Mouse (Mus musculus): ENCODE measurements around the gene Eya2.

Gene Eya2

DNA sequence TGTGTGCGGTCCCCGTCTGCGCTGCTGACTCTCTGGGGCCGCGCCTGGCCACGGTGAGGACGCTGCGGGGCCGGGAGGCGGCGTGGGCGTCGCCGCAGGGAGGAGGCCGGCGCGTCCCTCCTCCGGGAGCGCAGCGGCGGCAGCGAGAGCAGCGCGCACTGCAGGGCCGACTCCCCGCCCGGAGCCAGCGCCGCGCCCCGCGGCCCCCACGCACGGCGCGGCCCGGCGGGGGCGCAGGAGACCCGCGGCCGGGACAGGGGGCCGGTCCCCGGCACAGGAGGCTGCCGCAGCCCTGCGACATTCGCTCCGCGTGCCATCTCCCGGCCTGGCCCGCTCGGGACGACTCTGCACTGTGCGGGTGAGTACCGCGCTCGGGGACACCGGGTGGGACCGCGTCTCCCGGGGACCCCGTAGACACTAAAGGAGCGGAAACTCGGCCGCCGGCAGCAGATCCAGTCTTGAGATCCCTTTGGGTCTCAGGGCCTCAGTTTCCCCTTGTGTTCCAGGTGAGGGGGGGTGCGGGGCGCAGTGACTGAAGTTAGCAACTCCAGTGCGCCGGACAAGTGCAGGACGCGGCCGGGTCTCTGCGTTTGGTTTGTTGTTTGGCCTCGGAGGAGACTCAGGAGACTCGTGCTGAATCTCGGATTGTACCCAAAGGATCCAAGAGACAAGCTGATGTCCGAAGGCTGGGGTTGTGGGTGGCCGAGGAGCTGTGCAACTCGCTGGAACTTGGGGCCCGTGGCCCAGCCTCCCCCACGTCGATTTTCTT, at the start of gene Eya2:
TSS of gene Eya2 (plus strand) at position 126 of the 769 bp plus-strand sequence.
- no peak for TF ChIP-seq GATA4 (IDR thresholded peaks at IDR 0.05; ENCODE audit: insufficient replicate concordance, low read length)

DNA sequence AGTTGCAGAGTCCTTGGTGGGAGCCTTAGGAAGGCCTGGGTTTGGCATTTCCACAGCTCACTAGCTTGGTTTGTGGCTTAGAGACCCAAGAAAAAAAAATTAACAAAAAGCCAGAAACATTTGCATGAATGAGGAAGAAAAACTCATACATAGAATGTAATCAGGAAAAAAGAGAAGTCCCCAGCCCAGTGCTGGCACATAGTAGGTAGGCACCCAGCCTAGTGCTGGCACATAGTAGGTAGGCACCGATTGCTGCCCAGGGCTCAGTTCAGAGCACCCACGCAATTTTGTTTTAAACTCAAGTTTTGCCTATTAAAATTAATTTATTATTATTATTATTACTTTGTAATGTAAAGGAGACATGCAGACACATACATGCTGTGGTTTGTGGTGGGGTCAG, 49.1 kb upstream of the Eya2 start:
- no peak for TF ChIP-seq GATA4 (IDR thresholded peaks at IDR 0.05; ENCODE audit: insufficient replicate concordance, low read length)

DNA sequence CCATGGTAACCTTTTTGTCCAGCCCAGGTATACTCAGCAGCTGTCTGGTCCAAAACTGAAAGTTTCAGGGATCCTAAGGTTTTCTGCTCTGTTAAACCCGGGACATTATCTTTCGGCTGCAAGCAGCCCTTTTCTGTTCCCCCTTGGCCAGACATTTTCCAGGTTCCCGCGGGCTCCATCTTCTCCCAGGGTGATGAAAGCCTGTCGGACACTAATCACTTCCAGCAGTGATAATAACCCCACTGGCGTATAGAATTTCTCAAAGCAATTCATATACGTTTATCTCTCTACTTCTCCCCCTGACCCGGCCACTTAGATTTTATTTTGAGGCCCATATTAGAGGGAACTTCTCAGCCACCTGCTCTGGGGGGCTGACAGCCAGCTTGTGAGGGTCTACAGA, 48.5 kb upstream of the Eya2 start:
- no peak for TF ChIP-seq GATA4 (IDR thresholded peaks at IDR 0.05; ENCODE audit: insufficient replicate concordance, low read length)

DNA sequence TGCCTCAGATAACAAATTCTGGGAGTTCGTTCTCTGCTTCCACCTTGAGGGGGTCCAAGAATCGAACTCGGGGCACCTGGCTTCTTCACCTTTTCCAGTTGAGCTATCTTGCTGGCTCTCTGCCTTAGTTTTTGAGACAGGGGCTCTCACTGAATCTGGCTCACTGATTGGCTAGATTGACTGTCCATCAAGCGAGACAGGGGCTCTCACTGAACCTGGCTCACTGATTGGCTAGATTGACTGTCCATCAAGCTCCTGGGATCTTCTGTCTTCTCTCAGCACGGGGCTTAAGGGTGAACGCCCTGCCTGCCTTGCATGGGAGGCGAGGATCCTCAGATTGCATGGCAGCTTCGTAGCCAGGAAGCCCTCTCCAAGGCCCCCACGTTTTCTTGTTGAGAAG, 47.4 kb upstream of the Eya2 start:
- no peak for TF ChIP-seq GATA4 (IDR thresholded peaks at IDR 0.05; ENCODE audit: insufficient replicate concordance, low read length)

DNA sequence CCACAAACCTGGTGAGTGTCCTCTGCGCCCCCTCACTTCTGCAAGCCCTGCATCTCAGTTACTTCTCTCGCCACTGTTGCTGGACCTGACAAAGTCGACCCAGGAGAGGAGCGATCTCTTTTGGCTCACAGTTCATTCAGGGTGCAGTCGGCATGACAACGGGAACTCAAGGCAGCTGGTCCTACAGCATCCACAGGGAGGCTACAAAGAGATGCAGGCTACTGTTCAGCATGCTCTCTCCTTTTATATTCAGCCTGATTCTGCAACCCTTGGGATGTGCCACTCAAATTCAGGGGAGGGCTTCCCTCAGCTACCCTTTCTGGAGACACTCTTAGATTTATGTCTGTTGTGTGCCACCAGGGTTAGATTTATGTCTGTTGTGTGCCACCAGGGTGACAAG, 46.2 kb upstream of the Eya2 start:
- TF ChIP-seq GATA4 (IDR thresholded peaks at IDR 0.05; ENCODE audit: insufficient replicate concordance, low read length), result no peak

- TF ChIP-seq GATA4 (IDR thresholded peaks at IDR 0.05; ENCODE audit: insufficient replicate concordance, low read length), result no peak
These were observed 40.8 kb upstream of the Eya2 start for GRCm38 (mm10) chr2:165554066-165554465.

DNA sequence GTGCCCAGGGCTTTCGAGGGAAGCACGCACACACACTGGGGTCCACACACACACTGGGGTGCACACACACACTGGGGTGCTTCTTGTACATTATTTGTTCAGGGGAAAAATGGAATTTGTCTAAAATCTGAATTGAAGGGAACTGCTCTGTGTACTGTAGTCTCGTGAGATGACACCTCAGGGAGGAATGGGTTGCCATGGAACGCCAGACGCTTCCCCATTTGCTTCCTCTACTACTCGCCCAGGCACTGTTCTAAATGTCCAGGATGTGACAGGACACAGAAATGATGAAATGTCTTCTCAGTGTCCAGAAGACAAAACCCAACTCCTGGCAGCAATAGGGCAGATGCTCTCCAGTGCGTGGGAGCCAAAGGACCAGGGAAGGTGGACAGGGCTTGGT, 37.6 kb upstream of the Eya2 start:
- no peak for TF ChIP-seq GATA4 (IDR thresholded peaks at IDR 0.05; ENCODE audit: insufficient replicate concordance, low read length)

- TF ChIP-seq GATA4 (IDR thresholded peaks at IDR 0.05; ENCODE audit: insufficient replicate concordance, low read length), result no peak
These were observed 35.9 kb upstream of the Eya2 start for GRCm38 (mm10) chr2:165558916-165559315.

DNA sequence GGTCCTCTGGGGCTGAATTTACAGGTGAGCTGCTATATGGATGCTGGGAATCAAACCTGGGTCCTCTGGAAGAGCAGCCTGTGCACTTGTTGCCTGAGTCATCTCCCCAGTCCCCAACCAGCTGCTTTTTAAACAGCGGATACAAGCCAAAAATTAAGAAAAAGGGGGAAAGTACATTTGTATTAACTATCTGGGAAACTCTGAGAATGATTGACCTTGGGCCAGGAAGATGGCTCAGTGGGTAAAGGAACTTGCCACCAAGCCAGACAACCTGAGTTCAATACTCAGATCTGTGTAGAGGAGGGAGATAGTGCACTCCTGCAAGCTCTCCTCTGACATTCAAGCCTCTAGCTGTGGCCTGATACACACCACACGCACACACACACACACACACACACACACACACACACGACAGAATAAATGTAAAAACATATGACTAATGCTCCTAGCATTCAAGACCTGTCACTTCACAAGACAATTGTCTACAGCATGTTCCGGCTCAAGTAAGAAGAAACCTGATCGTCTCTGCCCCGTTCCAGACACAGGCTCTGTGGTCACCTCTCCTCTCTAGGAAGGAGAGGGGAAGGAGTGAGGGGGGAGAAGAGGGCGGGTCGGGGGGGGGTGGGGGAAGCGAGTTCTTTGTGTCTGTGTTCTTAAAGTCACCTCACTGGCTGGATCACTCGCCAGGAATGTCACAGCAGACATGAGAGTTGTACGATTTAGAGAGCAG, 35.2 kb upstream of the Eya2 start:
- TF ChIP-seq GATA4 (IDR thresholded peaks at IDR 0.05; ENCODE audit: insufficient replicate concordance, low read length), result no peak

DNA sequence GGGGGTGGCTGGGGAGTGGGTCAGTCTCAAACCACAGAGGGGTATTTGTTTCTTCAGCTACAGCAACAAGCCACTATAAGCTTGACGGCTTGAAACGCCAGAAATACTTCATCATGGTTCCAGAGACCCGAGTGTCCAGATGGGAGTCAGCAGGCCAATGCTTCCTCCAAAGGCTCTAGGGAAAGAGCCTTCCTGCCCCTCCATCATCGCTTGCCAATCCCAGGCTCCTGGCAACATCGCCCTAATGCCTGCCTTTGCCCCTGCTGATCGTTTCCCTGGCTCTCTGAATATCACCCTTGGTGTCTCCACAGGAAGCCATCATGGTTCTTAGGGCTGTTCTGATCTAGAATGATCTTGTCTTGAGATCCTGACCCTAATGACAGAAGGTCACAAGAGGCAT, 33.0 kb upstream of the Eya2 start:
- no peak for TF ChIP-seq GATA4 (IDR thresholded peaks at IDR 0.05; ENCODE audit: insufficient replicate concordance, low read length)

- TF ChIP-seq GATA4 (IDR thresholded peaks at IDR 0.05; ENCODE audit: insufficient replicate concordance, low read length), result no peak
These were observed 31.4 kb upstream of the Eya2 start for GRCm38 (mm10) chr2:165563298-165564058.

DNA sequence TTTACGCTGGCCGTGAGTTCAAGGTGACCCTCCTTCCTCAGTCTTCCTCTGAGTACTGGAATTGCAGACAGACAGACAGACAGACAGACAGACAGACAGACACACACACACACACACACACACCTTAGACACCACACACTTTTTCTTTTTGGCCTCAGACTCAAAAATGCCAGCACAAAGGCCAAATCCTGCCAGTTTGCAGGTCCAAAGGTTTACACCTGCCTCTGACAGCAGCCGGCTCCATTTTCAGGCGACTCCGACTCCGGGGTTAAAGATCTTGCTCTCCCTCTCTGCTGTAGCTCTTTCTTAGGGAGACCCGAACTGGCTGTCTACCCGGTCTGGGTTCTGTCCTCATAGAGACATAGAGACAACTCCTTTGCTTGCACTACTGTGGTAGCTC, 30.7 kb upstream of the Eya2 start:
- TF ChIP-seq GATA4 (IDR thresholded peaks at IDR 0.05; ENCODE audit: insufficient replicate concordance, low read length), result no peak

DNA sequence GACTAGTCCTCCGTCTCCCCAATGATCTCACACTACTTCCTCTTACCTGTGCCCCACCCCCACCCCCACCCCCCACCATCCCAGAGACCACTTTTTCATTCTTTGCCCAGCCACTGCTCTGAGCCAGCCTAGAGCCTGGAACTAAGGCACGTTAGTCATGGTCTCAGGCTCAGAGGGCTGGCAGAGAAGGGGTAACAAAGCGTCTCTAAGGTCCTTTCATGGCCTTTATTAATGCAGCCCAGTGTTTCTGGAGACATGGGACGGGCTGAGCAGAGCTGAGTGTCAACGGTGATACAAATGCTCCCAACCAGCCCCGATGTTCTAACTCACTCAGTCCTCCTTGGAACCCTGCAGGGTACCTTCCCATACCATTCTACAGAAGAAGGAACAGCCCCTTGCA, 30.2 kb upstream of the Eya2 start:
- no peak for TF ChIP-seq GATA4 (IDR thresholded peaks at IDR 0.05; ENCODE audit: insufficient replicate concordance, low read length)

- no peak for TF ChIP-seq GATA4 (IDR thresholded peaks at IDR 0.05; ENCODE audit: insufficient replicate concordance, low read length)
These were observed 27.9 kb upstream of the Eya2 start for GRCm38 (mm10) chr2:165566898-165567297.

GRCm38 (mm10) chr2:165567820-165568219, 27.0 kb upstream of the Eya2 start:
- TF ChIP-seq GATA4 (IDR thresholded peaks at IDR 0.05; ENCODE audit: insufficient replicate concordance, low read length), result no peak

GRCm38 (mm10) chr2:165568911-165569310, 25.9 kb upstream of the Eya2 start:
- no peak for TF ChIP-seq GATA4 (IDR thresholded peaks at IDR 0.05; ENCODE audit: insufficient replicate concordance, low read length)

Measured in liver, adult (tissue).